Mouse (Mus musculus) midbrain, embryonic 12.5 days (tissue): Measurements from ENCODE around the gene Serpinb6c. TPM values are rescaled to one million over a fixed set of nuclear protein-coding genes. Genes with fewer than 3 reads are reported as not detected.

Experiments used
- ATAC-seq: fragments of 200-750 bp; cut with Nextera tagmentation; 2 replicates; pipeline ENCODE4 v1.8.0; 2017; ENCODE audit warnings: low read depth, moderate TSS enrichment, moderate library complexity; ENCODE audit not compliant: low FRiP score
- H3K27ac ChIP-seq: fragments of 300-500 bp; sonication (generic); replicated peaks from 2 replicates; pipeline ENCODE4 v1.5.1; 2016; ENCODE audit warnings: mild to moderate bottlenecking
- H3K27me3 ChIP-seq: fragments of 300-500 bp; sonication (generic); 2 replicates; pipeline ENCODE4 v1.6.1; 2016; ENCODE audit warnings: mild to moderate bottlenecking
- H3K36me3 ChIP-seq: fragments of 300-500 bp; sonication (generic); 2 replicates; pipeline ENCODE4 v1.6.1; 2016
- H3K4me1 ChIP-seq: fragments of 300-500 bp; sonication (generic); 2 replicates; pipeline ENCODE4 v1.6.1; 2016
- H3K4me2 ChIP-seq: fragments of 300-500 bp; sonication (generic); replicated peaks from 2 replicates; pipeline ENCODE4 v1.6.1; 2016; ENCODE audit warnings: mild to moderate bottlenecking, moderate library complexity
- H3K4me3 ChIP-seq: fragments of 300-500 bp; sonication (generic); 2 replicates; pipeline ENCODE4 v1.5.1; 2016; ENCODE audit warnings: mild to moderate bottlenecking
- H3K9ac ChIP-seq: fragments of 300-500 bp; sonication (generic); replicated peaks from 2 replicates; pipeline ENCODE4 v1.6.1; 2016; ENCODE audit warnings: mild to moderate bottlenecking, moderate library complexity
- H3K9me3 ChIP-seq: fragments of 300-500 bp; sonication (generic); 2 replicates; pipeline ENCODE4 v1.6.1; 2016; ENCODE audit warnings: mild to moderate bottlenecking
- WGBS: fragments of 180-500 bp; shearing (Covaris S2); methylation state at CpG from one replicate; pipeline ENCODE4 v1.1.7; 2016; 5-methylcytosine and 5-hydroxymethylcytosine counted together
- polyA plus RNA-seq: library from polyadenylated mRNA; unstranded; fragments of >200 nt; fragmentation: Nextera tagmentation; extraction: Ambion mirVana; gene quantifications from 2 replicates; pipeline ENCODE4 v1.2.1, GENCODE M21; 2016

Gene Serpinb6c
- polyA plus RNA-seq, 1 experiment from 2014 or later, result not detected

DNA sequence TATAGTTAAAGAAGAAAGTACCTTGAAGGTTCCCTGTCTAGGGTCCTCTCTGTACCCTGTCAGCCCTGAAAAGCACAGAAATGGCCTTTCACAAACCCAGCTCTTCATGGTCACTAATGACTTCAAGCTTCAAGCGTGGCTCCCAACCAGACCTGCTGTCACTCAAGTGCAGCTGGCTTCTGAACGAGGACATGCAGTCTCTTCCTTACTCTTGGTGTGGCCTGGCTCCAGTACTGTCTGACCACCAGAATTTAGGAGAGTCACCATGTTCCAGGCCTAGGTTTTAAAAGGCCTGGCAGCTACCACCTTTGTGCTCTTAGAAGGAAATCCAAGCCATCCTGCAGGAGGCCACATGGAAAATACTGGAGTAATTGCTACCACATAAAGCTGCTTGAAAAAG, 24.8 kb upstream of the Serpinb6c start:
- ATAC-seq, result no peak
- H3K4me3 ChIP-seq, result no peak overlapping the region
- no peak overlapping the region for H3K4me2 ChIP-seq
- H3K9ac ChIP-seq, result no peak overlapping the region
- H3K4me1 ChIP-seq, result 0 out of 2 replicates have a peak, but pooled peaks cover under 1% of the 10 kb centered on the region
- no peaks in the 10 kb centered on the region for H3K36me3 ChIP-seq
- H3K27ac ChIP-seq, result no peak overlapping the region
- no peaks in the 10 kb centered on the region for H3K9me3 ChIP-seq
- 0 out of 2 replicates have a peak, but pooled peaks cover 4% of the 10 kb centered on the region for H3K27me3 ChIP-seq
- 79% methylated on average over 2 of the region's 2 CpGs for WGBS

DNA sequence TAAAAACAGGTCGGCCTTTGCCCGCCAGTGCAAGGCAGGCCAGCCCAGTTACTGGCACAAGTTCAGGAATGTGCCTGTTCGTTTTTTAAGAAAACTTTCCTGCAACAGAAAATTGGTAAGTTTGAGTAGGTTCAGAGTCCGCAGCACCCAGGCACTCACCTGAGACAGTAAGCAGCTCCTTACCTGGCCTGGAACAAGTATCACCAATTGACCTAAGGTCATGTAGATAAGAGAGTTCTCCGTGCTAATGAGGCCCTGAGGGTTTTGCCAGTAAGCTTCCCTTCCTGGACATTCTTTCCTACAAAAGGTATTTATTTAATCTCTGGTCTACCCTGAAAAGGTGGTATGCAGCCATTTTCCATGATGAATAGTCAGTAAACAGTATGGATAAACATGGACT, 16.2 kb upstream of the Serpinb6c start:
- Histone ChIP-seq H3K27me3 (no peaks in the 10 kb centered on the region), H3K4me3 (no peak overlapping the region), H3K27ac (no peak overlapping the region), H3K4me1 (no peaks in the 10 kb centered on the region), H3K4me2 (no peak overlapping the region), H3K9me3 (no peaks in the 10 kb centered on the region), H3K36me3 (peaks cover 21% of the 10 kb centered on the region; the same call in 1 of the 2 replicates), H3K9ac (no peak overlapping the region)
- ATAC-seq, result no peak
- WGBS, result 84% methylated on average over 5 of the region's 5 CpGs

DNA sequence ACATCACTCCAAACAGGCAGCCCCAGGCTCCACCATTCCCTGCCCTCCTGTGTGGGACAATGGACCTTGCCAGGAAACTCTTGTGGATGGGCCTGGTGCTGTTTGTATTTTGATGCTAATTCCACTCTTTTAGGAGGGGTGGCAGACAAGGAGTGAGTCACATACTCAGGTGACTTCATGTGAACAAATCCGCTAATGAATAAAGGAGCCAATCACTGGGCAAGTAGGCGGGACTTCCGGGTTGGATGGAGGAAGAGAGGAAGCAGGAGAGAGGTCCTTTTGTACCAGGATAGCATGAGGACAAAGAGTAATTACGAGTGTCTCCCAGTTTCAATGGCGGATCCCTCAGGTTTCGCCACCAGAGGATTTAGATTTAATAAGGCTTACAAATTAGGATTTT, 15.5 kb upstream of the Serpinb6c start:
- 88% methylated on average over 6 of the region's 6 CpGs for whole genome bisulfite sequencing
- Histone ChIP-seq H3K4me2 (no peak overlapping the region), H3K9me3 (no peaks in the 10 kb centered on the region), H3K9ac (no peak overlapping the region), H3K27me3 (no peaks in the 10 kb centered on the region), H3K27ac (no peak overlapping the region), H3K36me3 (peaks cover 23% of the 10 kb centered on the region; the same call in 1 of the 2 replicates), H3K4me3 (no peak overlapping the region), H3K4me1 (no peaks in the 10 kb centered on the region)
- ATAC-seq, result no peak

DNA sequence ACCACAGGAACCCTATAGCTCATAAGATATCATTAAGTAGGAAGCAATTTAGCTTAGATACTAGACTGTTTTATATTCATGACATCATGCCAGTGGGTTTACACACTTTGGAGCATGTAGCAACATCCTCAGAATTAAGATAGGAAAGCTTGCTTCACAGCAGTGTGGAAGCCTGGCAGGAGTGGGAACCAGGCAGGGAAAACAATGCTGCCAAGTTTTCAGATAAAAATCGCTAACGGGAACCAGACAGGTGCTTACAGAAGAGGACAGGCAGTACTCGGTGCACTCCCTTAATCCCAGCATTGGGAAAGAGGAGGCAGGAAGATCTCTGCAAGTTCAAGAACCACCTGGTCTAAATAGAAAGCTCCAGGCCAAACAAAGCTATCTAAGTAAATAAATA, 1.3 kb upstream of the Serpinb6c start:
- H3K27ac ChIP-seq, result no peak overlapping the region
- H3K4me2 ChIP-seq, result no peak overlapping the region
- no peaks in the 10 kb centered on the region for H3K9me3 ChIP-seq
- no peaks in the 10 kb centered on the region for H3K27me3 ChIP-seq
- H3K4me3 ChIP-seq, result no peak overlapping the region
- no peaks in the 10 kb centered on the region for H3K36me3 ChIP-seq
- ATAC-seq, result no peak
- H3K4me1 ChIP-seq, result no peaks in the 10 kb centered on the region
- 78% methylated on average over 3 of the region's 3 CpGs for WGBS
- no peak overlapping the region for H3K9ac ChIP-seq

DNA sequence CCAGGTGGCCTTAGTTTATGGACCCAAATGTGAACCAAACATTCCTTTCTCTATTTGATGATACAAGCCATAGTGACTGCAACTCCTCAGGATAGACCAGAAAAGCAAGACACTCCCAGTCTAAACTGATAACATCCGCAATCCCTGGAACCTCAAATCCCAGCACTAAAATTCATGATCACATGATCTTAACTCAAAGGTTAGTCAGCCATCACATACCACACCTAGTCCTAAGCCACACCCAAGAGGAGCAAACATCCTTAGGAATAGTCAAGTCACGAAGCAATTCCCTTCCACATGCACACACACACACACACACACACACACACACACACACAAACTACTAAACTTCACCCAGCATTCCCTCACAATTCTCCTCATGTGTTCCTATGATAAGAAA, 2.2 kb downstream of the Serpinb6c start:
- Histone ChIP-seq H3K4me1 (no peaks in the 10 kb centered on the region), H3K4me2 (no peak overlapping the region), H3K36me3 (no peaks in the 10 kb centered on the region), H3K27ac (no peak overlapping the region), H3K27me3 (no peaks in the 10 kb centered on the region), H3K4me3 (no peak overlapping the region), H3K9me3 (no peaks in the 10 kb centered on the region), H3K9ac (no peak overlapping the region)
- WGBS, result 89% methylated on average over 2 of the region's 2 CpGs
- no peak for ATAC-seq

DNA sequence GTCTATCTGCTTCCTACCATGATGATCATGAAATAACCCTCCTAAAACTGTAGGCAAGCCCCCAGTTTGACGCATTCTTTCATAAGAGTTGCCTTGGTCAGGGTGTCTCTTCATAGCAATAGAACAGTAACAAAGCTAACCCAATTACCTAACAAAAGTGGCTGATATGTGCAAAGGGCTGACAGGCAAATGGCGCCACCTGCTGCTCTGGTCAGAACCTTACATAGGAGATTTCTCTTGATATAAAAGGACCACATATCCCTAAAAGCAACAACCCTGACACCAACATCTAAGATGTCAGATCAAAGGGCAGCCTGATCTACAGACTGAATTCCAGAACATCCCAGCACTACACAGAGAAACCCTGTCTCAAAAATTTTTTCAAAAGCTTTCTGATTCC, 11.3 kb downstream of the Serpinb6c start:
- Histone ChIP-seq H3K9ac (no peak overlapping the region), H3K27ac (no peak overlapping the region), H3K4me2 (no peak overlapping the region), H3K9me3 (no peaks in the 10 kb centered on the region), H3K27me3 (no peaks in the 10 kb centered on the region), H3K4me3 (no peak overlapping the region), H3K36me3 (no peaks in the 10 kb centered on the region), H3K4me1 (no peaks in the 10 kb centered on the region)
- no peak for ATAC-seq
- 41% methylated on average over 2 of the region's 2 CpGs for WGBS

DNA sequence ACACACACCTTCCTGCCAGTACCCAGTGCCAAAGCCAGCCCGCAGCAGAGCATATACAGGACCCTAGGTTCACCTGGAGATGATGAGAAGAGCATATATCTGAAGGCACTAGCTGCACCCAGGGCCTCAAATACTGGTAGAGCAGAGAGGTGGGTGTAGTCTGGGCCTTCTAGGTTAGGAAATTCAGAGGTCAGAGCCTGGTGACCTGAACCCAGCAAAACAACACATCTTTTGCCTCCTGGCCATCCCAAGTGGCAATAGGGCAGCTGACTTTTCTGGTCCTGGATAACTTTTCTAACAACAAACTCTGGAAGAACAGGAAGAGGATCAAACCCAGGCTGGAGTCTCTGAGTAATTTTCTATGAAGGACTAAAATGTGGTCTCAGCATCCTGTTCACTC, 62.2 kb downstream of the Serpinb6c start, which contains the start of gene Serpinb6e:
Gene Serpinb6e (minus strand): TSS at position 101 of the 400 bp plus-strand sequence.
- Histone ChIP-seq H3K4me2 (no peak within 1 kb of the TSS), H3K4me3 (no peak within 1 kb of the TSS), H3K27ac (no peak within 1 kb of the TSS), H3K4me1 (no peaks in the 10 kb centered on the region), H3K27me3 (no peaks in the 10 kb centered on the region), H3K9me3 (no peaks in the 10 kb centered on the region), H3K9ac (no peak within 1 kb of the TSS), H3K36me3 (no peaks in the 10 kb centered on the region)
- no peak for ATAC-seq
- WGBS, result 50% methylated on average over 1 of the region's 1 CpGs

DNA sequence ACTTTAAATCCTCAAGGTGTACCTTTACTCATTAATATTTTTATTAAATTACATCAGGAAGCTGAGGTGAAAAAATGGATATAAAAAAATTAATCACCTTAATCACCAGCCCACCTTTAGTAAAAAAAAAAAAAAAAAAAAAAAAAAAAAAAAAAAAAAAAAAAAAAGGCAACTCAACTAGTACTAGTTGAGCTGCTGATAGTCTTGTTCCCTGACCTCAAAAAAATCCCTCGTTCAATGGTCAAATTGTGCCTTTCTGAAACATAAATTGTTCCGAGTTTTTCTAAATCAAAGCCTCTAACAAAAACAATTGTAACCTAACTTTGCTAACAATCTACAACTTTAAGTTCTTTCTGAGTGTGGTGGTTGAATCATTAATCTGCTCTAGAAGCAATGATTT, 74.8 kb downstream of the Serpinb6c start:
- Histone ChIP-seq H3K4me2 (no peak overlapping the region), H3K27me3 (no peaks in the 10 kb centered on the region), H3K4me1 (no peaks in the 10 kb centered on the region), H3K4me3 (no peak overlapping the region), H3K9me3 (0 out of 2 replicates have a peak, but pooled peaks cover 3% of the 10 kb centered on the region), H3K9ac (no peak overlapping the region), H3K36me3 (no peaks in the 10 kb centered on the region), H3K27ac (no peak overlapping the region)
- WGBS, result 72% methylated on average over 2 of the region's 2 CpGs
- ATAC-seq, result no peak

Other genes with a start within 250 kb of the Serpinb6c start
- not detected in 2 replicates for gene Serpinb6d, start 244.3 kb downstream of the Serpinb6c start, polyA plus RNA-seq
- not detected in 2 replicates for gene Serpinb6e, start 62.3 kb downstream of the Serpinb6c start, polyA plus RNA-seq
- 11.9 and 12.0 TPM in 2 replicates for gene Nqo2, start 59.0 kb upstream of the Serpinb6c start, polyA plus RNA-seq
- gene Ripk1, start 96.7 kb upstream of the Serpinb6c start, polyA plus RNA-seq, result 9.6 and 9.7 TPM in 2 replicates
- gene Serpinb6a, start 97.1 kb upstream of the Serpinb6c start, polyA plus RNA-seq, result 31.2 and 40.1 TPM in 2 replicates
- 31.4 and 31.9 TPM in 2 replicates for gene Bphl, start 131.9 kb upstream of the Serpinb6c start, polyA plus RNA-seq
- 609 and 668 TPM in 2 replicates for gene Tubb2a, start 172.3 kb upstream of the Serpinb6c start, polyA plus RNA-seq
- gene Tubb2b, start 224.8 kb upstream of the Serpinb6c start, polyA plus RNA-seq, result 380 and 432 TPM in 2 replicates